Mouse (Mus musculus): ENCODE data around the gene Col5a3.

The Col5a3 gene

DNA sequence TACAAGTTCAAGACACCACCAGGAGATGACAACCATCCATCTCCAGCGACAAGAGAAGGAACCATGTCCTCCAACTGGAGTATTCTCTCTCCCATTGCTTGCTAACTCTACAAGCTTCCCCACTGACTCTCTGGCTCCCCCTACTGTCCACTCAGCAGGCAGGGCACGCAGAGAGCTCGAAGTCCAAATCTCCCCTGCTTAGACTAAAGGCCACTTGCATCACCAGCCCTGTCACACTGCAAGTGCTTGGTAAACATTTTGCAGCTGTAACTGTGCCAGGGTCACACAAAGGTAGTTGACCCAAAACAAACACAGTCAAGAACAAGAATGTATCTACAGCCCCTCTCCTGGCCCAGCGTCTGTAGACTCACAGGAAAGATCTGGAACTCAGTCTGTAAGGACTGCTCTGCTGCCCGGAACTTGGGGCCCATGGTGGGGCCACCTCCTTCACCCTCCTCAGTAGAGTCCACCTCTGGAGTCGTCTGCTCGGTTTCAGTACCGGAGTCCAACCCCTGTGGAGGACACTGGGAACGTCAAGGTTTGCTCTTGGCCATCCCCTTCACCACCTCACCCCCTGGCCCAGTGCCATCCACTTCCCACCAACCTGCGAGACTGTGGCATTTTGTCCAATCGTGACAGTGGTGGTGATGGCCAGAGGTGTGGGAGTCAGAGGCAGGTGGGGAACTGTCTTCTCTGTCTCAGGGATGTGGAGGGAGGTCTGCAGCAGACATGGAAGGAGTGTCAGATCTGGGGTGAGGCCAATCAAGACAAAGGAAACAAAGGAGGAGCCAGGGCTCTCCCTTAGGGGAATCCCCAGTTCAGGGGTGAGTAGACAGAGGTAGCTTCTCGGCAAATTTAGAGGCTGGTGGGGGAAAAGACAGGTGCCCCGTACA lies 10.4 kb downstream of the Col5a3 start:
- DNase-seq, result peak; percentile 33 to 35

- no peak for DNase-seq
Observed at GRCm38 (mm10) chr9:20794108-20794806, 20.6 kb downstream of the Col5a3 start.

DNA sequence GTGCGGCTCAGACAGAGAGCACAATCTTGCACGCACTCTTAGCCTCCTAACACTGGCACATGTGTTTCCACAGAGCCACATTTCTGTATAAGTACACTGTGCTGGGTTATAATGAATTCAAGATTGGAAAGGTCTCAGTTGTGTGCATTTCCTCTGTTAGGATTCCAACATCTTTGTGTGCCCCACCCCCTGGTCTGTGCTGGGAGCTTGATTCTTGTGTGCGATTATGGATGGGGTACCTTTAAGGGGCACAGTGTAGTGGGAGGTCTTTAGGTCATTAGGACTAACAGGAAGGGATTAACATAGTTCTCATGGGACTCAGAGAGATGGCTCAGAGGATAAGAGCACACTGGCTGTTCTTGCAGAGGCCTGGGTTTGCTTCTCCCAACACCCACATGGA lies 24.5 kb downstream of the Col5a3 start:
- no peak for DNase-seq

DNA sequence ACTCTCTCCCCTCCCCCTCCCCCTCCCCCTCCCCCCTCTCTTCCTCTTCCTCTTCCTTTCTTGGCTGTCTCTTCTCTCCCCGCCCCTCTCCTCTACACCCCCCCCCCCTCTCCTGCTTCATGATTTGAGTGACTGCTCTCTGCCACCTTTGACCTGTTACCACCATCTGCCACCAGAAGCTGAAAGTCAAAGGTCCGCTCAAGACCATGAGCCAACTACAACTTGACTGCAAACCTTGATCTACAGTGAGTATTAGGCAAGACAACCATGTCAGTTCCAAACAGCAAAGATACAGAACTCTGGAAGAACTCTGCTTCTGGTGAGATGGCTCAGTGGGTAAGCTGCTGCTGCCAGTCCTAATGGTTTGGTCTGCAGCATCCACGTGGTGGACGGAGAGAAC lies 25.2 kb downstream of the Col5a3 start:
- no peak for DNase-seq

DNA sequence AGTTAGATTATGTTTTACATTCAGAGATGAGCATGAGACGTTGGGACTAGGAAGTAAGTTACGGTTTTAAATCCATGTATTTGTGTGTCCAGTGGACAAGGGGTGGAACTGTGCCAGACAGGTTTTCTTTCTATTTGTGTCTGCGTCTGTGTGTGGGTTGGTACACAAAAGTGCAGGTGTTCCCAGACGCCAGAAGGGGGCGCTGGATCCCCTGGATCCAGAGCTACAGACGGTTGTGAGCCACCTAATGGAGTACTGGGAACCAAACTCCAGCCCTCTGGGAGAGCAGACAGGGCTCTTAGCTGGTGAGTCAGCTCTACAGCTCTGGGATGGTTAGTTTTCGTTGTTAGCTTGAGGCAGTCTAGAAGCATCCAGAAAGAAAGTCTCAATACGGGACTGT lies 26.9 kb downstream of the Col5a3 start:
- DNase-seq, result no peak

- DNase-seq, result no peak
Observed at GRCm38 (mm10) chr9:20785055-20785454, 29.8 kb downstream of the Col5a3 start.

DNA sequence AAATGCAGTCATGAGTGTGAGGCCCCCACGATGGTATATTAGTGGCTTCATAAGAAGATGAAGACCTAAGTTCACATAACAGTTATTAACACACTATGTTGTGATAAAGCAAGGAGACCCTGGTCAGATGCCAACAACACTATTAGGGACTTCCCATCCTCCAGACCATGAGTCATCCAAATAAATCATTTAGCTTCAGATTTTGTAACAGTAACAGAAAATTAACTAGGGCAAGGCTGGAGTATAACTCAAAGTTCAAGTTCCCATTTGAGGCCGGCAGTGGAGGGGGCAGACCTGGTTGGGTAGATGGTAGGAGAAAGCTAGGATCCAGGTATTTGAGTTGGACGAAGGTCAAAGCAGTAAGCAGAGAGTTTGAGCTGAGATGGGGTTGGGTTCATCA lies 33.6 kb downstream of the Col5a3 start:
- no peak for DNase-seq

GRCm38 (mm10) chr9:20765274-20765673 lies 49.6 kb downstream of the Col5a3 start:
- no peak for DNase-seq

DNA sequence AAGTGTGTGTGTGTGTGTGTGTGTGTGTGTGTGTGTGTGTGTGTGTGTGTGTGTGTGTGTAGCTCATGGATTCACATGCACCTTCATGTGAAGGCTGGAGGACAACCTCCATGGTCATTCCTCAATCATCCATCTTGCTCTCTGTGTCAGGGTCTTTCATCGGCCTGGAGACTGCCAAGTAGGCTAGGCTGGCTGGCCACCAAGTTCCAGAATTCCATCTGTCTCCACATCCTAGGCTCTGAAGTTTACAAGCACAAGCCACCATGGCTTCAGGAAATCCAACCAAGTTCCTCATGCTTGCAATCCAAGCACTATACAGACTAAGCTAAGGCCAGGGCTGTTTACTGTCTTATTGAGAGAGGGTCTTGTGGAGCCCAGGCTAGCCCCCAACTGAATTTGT lies 51.8 kb downstream of the Col5a3 start:
- no peak for DNase-seq

DNA sequence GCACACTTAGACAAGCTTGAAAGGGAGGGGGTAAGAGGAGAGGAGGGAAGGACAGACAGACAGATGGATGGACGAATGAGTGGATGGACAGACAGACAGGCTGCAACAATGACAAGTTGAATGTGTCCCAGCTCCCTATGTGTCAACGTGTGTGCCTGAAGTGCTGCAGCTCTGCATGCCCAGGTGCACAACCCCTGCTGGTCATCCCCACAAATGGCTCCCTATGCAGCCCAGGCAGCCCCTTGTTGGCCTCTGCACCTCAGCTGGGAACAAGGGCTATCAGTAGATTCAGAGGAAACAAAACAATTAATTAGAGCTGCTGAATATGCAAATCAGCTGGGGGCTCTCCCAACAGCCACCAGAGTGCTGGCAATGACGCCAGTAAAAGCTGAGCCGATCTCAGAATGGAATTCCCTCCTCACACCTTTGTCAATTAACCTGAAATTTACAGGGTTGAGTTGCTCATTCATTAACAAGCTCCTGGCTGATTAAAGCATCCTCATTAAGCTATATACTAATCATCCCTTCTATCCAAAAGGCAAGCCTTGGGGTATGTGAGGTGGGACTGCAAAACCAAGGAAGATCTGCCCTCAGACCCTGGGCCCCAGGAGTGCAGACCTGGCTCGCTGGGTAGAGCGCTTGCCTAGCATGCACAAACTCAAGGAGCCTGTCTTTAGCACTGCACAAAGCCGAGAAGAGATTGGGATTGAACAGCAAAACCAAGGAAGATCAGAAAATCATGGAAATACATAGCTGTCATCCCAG lies 52.5 kb downstream of the Col5a3 start:
- DNase-seq, result no peak

DNA sequence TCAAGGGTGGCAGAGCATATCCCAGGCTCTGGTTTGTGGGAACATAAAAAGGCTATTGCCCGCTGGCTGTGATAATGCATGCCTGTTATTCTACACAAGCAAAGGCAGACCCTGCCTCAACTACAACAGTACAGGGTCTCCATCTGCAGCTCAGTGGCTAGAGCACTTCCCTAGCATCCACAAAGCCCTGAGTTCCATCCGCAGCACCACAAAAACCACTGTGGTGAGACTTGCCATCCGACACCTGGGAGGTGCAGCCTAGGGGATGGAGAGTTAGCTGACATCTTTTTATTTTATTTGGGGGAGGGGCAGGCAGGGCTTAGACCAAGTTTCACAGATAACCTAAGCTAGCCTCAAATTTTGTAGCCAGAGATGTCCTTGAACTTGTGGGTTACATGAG lies 53.5 kb downstream of the Col5a3 start:
- no peak for DNase-seq

DNA sequence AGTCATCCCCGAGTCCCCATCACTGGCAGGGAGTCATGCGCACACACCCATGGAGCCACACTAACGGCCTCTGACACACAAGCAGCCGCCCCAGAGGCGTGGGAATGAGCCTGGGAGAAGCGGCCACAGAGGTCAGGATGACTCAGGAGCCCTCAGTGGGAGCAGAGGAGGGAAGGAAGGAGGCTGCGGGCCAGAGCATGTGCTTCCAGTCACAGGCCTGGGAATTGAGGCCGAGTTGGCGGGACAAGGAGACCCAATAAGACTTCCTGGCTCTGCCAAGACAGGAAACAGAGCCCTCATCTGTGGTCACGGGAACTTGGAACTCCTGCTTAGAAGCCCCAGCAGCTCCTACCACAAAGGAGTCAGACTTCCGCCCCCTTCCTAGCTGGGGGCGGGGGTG lies 54.1 kb downstream of the Col5a3 start:
- DNase-seq, result no peak

GRCm38 (mm10) chr9:20758896-20759295 lies 56.0 kb downstream of the Col5a3 start:
- DNase-seq, result no peak

GRCm38 (mm10) chr9:20758243-20758642 lies 56.6 kb downstream of the Col5a3 start:
- DNase-seq, result no peak

GRCm38 (mm10) chr9:20757087-20757955 lies 57.5 kb downstream of the Col5a3 start:
- peak; percentile 44 to 45 for DNase-seq

DNA sequence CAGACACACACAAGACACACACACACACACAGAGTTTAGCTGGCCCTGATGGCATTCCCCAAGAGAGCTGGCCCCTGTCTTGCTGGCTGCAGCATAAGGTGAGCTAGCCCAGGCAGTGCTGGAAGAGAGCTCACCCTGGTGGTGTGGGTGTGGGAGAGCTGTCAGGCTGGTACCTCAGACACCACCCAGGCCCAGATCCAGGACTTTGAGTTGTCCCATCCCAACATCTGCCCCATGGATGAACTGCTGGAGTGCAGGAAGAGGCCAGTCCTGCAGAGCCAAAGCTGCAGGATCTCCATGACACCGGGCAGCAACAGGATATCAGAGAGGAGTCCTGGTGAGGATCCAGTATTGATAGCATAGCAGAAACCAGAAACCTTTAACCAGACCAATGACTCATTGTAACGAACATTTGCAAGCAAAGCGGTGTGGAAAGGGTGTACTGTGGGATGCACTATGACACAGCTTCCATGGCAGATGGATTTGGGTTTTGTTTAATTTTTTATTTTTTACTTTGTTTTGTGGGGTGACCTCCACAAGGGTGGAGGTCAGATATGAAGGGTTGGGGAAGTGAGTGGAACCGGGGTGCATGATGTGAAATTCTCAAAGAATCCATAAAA lies 58.7 kb downstream of the Col5a3 start:
- no peak for DNase-seq

DNA sequence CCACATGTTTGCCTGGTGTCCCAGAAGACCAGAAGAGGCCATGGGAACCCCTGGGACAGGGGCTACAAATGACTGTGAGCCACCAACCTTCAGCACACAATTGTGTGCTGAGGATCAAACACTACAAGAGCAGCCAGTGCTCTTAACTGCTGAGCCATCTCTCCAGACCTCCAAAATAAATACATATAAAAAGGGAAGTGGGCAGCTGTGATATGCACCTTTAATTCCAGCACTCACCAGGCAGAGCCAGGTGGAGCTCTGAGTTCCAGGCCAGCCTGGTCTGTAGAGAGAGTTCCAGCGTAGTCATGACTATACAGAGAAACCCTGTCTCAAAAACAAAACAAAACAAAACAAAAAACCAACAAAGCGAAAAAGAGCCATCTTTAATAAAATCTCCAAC lies 60.5 kb downstream of the Col5a3 start:
- DNase-seq, result no peak

GRCm38 (mm10) chr9:20751477-20752029 lies 63.3 kb downstream of the Col5a3 start:
- no peak for DNase-seq

GRCm38 (mm10) chr9:20749213-20749612 lies 65.7 kb downstream of the Col5a3 start:
- no peak for DNase-seq

DNA sequence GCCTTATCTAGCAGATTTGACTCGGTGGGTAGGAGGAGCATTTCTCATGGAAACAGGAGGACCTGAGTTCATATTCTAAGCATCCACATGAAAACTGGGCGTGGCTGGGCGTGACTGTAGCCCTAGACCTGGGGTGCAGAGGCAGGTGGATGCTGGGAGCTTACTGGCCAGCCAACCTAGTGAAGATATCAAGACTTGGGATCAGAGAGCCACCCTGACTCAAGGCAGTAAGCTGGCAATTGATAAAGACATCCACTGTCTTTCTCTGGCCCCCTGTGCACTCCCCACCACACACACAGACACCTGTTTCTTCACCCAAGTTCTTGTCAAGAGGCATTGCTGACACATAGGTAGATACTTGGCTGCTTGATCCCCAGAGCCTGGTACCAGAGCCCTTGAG lies 66.3 kb downstream of the Col5a3 start:
- DNase-seq, result no peak

DNA sequence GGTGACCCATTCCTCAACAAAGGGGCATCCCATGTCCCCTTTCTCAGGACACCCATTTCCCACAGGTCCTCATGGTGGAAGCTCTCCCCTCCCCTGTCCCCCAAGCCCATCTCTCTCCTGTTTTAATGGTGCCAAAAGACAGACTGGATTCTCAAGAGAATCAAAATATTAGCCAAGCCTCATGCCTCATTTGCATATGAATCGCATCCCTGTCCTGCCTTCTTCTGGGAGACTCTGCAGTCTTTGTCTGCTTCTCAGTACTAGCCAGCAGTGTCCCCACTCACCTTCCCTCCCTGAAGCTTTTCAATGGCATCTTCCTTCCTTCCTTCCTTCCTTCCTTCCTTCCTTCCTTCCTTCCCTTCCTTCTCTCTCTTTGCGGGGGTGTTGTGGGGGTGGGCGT lies 67.2 kb downstream of the Col5a3 start:
- no peak for DNase-seq

Data from thymus, postnatal 36 days (tissue).